Mouse (Mus musculus): ENCODE data around the gene Gmfg.

Gmfg gene

GRCm38 (mm10) chr7:28488030-28488491 is 50.8 kb downstream of the Gmfg start:
- peak; percentile 34 for DNase-seq

GRCm38 (mm10) chr7:28490410-28490809 is 53.2 kb downstream of the Gmfg start:
- peak; percentile 65 for DNase-seq

- no peak for DNase-seq
These were observed 53.7 kb downstream of the Gmfg start for GRCm38 (mm10) chr7:28490903-28491302.

GRCm38 (mm10) chr7:28492310-28492709 is 55.1 kb downstream of the Gmfg start:
- DNase-seq: no peak

- no peak for DNase-seq
These were observed 58.2 kb downstream of the Gmfg start for GRCm38 (mm10) chr7:28495426-28495825.

All from liver (tissue).